Mouse (Mus musculus): ENCODE measurements at regions not wholly inside any gene's neighbourhood (a gene's known extent, or its start where the extent isn't known, plus 50 kb on each side); places are given as distances from the start of the nearest gene placed in this dataset.

DNA sequence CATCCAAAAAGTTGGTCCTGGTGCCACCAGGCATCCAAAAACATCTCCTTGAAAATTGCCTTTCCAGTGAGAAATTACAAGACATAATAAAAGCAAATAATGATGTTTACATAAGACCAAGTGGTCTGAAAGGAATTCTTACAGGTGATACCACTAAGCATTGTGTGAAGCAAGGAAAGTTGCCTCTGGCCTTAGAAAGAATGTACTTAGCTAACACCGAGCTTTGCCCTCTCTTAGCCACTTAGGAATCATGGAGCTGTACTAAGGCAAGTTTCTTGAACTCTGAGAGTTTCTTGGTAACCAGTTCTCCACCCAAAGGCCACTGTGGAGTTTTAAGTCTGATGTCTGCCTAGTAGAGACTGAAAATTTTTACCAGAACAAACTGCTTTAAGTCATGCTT is 359.4 kb upstream of the Cdh11 start:
- no peak for DNase-seq (ENCODE audit: low spot score in 2 of 2)

DNA sequence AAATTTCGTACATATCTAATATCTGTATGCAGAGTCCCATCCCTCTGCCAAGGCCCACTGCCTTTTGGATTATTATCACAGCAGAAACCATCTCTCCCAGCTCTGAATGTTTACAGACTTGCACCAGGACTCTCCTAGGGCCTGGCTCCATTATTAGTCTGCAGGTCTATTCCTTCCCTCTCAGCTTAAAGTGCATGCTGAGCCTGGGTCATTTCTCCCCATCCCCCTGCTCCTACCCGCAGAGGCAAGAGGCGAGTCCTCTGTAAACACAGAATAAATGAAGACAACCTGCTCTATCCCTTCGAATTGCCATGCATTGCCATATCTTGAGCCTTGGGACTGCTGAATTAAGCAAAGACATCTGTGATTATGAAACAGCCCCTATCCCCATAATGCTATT is 362.6 kb upstream of the Cdh11 start:
- DNase-seq (ENCODE audit: low spot score in 2 of 2), result no peak

DNA sequence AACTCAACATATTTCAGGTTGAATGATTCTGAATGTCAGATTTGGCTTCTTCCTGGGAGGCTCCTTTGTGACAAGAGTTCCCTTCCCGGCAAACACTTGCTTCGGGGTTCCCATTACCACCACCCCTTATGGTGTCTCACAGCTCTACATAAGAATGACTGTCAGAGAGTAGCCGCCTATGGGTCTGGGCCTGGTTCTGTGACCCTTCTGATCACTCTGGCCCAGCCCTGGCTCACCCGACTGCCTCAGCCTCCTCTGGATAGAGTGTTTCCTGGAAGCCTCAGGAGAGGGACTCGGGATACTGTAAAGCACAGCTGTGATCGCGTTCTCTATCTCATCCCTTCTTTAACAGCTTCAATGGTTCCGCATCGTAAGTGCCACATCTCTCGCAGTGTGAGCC is 363.0 kb upstream of the Cdh11 start:
- no peak for DNase-seq (ENCODE audit: low spot score in 2 of 2)

DNA sequence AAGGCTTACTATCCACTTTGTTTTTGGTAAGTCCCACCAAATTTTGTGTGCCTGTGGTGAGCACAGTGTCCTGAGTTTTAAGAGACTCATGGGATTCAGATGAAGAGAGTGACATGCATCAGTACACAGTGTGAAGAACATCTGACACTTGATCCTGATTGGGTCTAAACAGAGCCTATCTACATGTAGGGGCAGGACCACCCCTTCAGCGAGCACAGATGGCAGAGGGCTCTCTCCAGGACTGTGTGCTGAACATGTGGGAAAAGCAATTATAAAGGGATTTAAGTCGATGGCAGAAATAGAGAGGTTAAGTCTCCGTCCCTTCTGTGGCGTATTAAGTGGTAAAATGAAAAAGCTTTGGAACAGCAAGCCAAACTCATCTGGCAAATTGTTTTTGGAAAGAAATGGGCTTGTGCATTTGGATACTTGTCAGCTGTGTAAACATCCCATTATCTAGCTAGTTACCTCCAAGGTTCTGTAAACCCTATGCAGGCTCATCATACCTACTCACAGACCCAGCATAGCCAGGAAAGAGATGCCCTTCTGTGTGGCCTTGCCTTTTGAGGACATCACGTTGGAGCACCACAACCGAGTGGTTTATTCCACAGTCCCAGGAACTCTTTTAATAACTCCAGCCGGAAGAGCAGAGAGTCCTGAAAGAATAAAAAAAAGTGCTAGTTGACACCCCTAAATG is 381.3 kb upstream of the Cdh11 start:
- no peak for DNase-seq (ENCODE audit: low spot score in 2 of 2)

DNA sequence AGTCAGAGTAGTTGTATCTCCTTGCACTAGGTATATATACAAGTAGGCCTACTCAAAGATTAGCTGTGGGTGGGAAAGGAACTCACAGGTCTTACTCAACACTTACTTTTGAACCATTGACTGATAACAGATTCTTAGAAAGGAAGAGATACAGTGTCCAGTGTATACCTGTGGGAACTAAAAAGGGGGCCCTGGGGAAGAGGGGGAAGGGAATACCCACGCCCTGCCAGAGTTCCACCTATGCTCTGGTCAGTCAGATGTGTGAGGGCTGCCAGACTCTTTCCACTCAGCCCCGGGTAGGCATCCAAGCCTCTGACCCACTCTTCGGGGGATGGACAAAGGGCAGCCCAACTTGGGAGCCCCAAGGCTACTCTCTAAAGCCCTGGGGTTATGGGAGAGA is 387.9 kb upstream of the Cdh11 start:
- no peak for DNase-seq (ENCODE audit: low spot score in 2 of 2)

DNA sequence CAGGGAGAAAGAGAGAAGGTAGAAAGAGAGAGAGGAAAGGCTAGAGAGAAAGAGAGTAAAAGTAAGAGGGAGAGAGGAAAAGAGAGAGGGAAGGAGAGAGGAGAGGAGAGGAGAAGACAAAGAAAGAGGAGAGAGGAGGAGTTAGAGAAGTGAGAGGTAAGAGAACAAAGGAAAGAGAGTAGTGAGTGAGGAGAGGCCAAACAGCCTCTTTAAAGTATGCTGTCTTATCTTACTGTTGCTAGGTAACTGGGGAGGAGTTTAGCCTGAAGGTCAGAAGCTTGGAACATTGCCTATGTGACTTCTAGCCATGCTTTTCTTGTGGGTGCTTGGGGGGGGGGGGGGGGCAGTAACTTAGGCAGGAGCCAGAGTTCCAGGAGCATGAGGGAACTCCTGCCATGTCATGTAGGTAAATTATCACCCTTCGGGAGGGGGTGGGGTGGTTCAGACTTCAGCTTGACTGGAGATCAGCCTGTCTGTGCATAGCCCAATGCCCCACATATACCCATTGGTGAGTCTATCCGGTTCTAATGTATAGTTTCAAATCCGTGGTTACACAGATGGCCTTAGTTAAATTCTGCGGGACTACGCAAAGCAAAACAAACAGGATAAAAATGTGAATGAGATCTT is 388.5 kb upstream of the Cdh11 start:
- no peak for DNase-seq (ENCODE audit: low spot score in 2 of 2)

DNA sequence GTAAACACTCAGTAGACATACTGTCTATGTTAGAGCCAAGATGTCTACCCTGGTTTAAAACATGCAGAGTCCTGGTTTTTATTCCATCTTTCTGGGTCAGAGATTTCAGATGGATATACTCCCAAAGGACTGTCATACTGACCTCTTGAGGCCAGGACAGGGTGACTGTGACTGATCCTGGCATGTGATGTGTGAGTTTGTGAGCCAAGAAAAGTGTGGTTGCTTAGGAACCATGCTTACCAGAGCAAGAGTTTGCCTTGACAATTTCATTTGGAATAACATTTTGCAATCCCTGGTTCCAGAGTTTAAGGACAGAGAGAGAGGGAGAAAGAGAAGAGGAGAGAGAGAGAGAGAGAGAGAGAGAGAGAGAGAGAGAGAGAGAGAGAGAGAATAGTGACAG is 395.2 kb upstream of the Cdh11 start:
- no peak for DNase-seq (ENCODE audit: low spot score in 2 of 2)

DNA sequence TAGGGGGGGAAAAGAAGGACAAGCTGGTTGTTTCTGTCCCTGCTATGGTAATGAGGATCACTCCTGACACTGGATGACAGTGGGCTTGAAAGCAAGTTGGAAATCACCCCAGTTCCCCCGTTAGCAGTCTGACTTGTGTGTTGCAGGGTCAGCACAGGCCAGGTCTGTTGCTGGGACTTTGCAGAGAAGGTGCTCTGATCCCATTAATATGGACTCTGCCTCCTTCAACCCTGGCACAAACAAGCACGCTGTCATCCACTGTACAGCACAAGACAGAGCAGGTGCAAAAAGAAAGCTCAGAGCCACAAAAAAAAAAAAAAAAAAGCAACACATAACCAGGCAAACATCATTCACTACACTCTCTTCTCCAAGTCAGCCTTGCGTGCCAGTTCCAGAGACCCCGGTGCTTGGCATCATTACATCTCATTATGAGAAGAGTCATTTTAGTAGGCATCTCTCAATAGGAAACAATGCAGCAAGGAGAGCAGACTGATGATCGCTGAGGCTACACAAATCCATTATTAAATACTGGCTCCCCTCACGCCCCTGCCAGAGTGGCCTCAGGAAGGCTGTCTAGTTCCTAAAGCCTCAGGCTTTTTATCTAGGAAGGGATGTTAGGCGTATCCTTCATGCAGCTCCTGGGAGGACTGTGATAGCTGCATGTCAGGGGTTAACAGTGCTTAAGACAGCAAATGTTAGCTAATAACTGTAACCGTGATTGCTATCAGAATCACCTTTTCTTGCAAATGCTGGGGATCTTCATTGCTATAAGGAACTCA is 403.5 kb upstream of the Cdh11 start:
- no peak for DNase-seq (ENCODE audit: low spot score in 2 of 2)

DNA sequence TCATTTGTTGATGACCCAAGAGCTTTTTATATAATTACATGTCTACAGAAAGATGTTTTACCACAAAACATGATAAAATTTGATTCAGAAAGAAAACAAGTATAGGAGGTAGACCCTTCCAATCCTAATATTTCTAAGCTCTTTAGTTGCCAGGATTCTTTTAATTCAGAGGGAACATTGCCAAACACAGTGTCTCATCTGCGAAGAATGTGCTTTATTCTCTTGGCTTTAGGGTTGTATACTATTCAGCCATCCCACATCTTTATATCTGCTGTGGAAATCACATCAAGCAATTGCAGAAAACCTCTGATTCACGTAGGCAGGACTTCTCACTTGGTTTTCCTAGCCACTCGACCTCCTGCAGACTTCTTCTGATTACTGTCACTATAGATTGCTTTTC is 412.8 kb upstream of the Cdh11 start:
- DNase-seq (ENCODE audit: low spot score in 2 of 2), result no peak

DNA sequence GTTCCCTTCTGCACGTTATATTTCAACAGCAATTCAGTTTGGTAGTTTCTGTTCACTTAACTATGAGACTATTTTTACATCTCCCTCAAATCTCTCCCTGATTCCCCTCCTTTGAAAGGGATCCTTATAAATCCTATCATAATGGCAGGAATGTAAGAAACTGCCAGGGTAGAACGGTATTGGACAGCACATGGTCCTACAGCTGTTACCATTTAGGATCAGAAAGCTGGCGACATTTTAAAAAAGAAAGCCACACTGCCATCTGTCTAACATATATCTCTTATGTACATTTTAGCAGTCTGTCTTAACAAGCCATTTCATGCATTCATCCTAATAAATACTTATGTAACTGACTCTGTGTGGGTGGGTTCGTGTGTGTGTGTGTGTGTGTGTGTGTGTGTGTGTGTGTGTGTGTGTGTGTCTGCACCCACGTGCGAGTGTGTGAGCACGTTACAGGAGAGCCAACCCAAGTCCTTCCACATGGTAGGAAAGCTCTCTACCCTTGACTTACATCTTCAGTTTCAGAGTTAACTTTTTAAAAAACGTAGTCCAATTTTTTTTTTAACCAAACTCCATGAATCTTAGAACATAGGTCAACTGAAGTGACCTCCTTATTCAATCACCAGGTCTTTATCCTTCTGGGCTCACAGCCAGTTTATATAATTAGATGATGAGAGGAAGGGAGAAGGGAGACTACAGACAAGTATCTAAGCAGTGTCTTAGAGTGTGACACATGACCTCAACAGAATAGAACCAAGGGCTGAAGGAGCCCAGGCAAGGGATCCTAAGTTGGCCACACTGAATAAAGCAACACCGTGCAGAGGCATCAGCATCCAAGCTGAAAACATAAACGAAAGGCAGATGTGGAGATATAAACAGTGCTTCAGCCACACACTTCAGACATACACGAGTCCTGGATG is 414.5 kb upstream of the Cdh11 start:
- no peak for DNase-seq (ENCODE audit: low spot score in 2 of 2)

DNA sequence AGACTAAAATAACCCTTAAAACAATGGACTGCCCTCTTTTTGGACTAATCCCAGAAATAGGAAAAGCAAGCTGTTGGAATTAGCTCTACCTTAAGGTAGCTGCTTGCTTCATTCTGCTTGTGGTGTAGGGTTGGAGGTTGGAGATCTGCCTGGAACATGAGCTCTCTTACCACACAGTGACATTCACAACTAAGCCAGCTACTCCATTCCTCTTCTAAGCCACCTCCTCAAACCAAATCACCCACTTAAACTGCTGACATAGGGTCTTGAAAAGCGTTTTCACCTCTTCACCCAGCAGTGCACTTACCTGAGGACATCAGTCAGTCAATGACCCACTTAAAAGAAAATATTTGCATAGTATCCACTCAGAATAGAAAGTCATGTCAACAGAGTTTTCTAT is 418.3 kb upstream of the Cdh11 start:
- no peak for DNase-seq (ENCODE audit: low spot score in 2 of 2)

DNA sequence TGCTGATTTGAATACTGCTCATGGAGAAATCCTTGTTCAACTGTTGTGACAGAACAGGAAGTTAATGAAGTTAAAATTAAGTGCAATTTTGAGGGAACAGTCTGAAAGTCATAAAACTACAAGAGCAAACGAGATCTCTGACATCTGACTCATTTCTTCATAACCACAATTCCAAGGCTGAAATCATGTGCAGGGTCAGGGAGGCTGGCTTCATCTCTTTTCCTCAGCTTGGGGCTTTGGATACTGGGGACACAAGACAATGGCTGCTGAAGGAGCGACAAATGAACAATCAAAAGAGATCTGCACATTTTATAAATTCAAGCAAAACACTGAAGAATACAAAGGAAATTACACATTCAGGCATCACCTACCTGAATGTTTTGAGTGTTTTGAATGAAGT is 429.2 kb upstream of the Cdh11 start:
- no peak for DNase-seq (ENCODE audit: low spot score in 2 of 2)

DNA sequence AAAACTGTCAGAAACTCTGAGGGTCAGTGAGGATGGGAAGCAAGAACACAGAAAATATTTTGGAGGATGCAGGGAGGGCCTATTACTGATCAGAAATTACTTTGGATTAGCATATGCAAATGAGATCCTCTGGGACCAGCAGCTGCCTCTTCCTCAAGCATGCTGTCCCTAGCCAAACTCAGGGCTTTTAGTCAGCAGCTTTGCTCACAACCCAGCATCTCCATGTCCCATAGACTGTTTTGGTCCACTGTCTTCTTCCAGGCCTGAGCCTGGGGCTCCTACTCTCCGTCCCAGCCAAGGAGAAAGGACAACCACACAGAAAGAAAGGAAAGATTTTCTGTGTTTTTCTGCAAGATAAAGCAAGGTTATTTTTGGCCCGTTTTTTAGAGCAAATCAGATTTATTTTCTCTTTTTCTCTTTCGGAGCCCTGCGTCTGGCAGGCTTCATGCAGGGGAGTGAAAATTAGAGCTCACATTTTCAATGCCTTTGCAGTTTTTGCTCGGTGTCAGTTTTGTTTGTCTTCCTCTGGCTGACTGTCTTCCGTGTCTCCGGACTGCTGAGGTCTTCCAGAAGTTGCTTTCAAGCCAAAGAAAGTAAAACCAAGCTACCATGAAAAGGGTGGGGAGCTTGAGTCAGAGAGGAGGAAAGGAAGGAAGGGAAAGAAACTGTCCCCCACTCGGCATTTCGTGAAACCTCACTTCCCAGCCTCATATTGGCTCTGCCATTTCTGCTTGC is 445.5 kb upstream of the Cdh11 start:
- DNase-seq (ENCODE audit: low spot score in 2 of 2), result no peak

DNA sequence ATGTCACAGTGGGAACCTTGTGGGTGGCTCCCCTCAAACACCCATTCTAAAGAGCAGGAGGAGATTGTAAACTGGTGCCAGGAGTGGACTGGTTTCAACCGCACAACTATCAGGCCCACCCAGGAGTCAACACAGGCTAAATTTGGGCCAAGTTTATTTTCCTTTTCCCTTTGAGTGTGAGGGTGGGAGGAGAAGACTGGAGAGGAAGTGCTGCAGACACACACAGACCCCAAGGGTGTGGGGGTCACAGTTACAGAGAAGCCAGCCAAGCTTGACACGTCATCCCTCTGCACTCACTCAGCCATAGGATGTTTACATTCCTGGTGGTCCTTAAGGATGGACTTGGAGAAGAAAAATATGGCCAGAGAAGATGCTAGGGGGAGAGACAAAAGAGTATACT is 448.9 kb upstream of the Cdh11 start:
- no peak for DNase-seq (ENCODE audit: low spot score in 2 of 2)

DNA sequence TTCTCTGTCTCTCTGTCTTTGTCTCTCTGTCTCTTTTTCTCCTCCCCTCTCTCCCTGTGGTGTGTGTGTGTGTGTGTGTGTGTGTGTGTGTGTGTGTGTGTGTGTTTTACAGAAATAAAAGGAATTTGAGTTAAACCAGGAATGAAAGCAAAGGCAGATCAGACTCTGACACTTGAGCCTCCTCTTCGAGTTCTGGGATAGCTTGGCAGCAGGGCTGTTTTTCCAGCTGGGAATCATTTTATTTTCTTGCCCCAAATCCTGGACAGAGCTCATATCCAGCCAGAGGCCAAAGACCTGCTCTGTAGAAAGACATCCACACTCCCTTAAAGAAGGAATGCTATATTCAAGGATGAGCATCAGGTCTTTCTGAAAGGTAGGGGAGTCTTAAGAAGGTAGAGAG is 450.2 kb upstream of the Cdh11 start:
- DNase-seq (ENCODE audit: low spot score in 2 of 2), result no peak

DNA sequence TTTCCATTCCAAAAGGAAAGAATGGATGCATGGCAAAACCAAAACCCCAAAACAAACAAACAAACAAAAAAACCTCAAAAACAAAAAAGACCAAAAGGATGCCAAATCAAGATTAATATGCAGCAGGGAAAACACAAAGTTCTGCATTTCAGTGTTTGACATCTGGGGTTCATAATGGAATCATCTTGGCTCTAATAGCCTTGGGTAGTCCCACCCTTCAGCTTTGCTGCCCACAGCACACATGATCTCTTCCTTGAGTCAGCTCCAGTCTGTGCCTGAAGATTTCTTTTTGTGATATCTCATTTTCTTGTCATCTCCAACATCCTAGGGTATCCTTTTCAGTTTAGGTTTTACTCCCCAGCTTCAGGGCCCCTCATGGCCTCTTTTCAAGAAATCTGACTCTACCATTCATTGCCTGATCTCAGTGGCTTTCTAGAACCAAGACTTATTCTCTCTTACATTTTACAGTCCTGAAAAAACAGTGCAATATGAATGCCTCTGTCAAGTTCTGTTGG is 453.1 kb upstream of the Cdh11 start:
- DNase-seq (ENCODE audit: low spot score in 2 of 2), result no peak

DNA sequence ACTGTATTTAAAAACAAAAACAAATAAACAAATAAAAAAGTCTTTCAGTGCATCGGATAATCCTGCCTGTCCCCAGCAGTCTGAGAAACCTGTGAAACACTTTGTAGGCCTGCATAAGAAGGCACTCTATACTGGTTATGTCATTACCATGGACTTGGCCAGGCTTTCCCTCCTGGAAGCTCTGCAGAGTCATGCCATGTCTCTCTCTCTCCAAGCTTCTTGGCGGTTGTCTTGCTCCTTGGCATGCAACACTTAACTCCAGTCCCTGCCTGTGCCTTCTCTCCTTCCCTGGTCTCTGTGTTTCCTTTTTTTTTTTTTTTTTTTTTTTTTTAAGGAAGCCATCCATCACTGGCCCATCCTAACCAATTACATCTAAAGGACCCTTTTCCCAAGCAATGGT is 458.7 kb upstream of the Cdh11 start:
- no peak for DNase-seq (ENCODE audit: low spot score in 2 of 2)

DNA sequence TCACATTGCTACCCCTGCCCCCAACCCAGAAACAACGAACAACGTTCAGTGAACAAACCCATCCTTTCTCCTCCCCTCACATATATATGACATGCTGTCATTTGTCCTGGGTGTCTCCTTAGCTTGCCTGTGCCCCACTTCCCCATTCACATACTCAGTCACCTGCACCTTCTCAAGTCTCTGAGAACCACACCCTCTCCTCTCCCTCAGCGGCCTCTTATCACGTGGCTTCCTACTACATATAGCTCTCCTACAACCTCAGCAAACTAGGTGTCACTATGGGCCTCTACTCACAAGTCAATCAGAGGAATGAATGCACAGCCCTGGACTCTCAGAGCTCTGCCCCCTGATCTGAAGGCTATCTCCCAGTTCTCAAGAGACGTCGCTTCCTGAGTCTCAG is 459.2 kb upstream of the Cdh11 start:
- no peak for DNase-seq (ENCODE audit: low spot score in 2 of 2)

DNA sequence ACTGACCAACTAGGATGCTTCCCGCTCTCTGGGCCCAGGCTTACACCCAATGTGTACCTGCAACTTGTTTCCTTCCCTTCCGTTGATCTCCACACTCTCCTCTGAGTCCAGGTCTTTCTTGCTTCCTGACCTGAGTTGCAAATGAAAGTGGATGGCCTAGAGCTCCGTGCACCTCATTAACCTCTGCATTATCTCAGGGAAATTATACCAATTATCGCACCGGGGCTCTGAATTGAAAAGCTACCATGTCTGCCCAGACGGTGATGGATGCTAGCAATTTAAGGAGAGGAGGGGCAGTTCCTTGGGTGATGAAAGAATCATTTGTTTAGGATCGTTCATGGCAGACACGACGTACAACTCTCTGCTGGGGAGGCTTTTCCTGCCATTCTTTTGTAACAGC is 460.4 kb upstream of the Cdh11 start:
- DNase-seq (ENCODE audit: low spot score in 2 of 2), result no peak

DNA sequence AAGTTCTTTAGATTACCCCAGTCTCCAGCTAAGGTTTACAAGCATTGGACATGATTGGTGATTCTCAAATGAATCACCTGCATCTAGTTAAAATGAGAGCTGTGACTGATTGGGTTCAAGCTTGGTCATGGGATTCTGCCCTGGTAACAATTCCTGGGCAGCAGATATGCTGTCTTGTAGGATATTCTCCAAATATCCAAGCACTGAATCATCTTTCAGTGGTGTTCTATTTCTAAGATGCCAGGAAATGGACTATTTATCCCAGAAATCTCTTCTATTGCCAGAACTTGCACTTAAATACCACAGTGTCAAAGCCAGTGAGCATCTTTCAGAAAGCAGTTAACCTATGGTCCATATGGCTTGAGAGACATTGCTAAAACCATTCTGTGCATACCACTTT is 475.8 kb upstream of the Cdh11 start:
- no peak for DNase-seq (ENCODE audit: low spot score in 2 of 2)

DNA sequence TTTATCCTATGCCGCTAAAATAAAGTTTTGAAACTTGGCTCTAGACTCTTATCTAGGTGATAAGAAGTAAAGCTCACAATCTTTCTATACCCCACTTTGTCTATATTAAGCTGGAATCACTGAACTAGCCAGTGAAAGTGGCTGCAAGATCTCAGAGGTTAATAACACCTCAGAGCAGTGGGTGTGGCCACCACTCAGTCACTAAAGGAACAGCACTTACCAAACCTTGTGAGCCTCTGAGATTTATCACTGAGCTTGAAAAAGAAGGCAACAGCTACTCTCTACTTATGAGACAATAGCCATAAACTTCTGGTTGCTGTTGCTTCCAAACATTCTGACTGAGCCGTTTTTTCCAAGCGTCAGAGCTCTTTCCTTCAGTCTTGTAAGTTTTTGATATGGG is 484.6 kb upstream of the Cdh11 start:
- no peak for DNase-seq (ENCODE audit: low spot score in 2 of 2)
